Comparison of ENCODE assay signal across 8 mouse cellular contexts in genomic region chr17:44778141-44778540, GRCm38 (mm10). TPM values are rescaled to one million over a fixed set of nuclear protein-coding genes. Genes with fewer than 3 reads are reported as not detected.
A peak's percentile ranks its signal among the peaks of the same experiment; 100 is the strongest.
DNase-seq lines count a peak whose midpoint lies in the region; ATAC-seq and TF ChIP-seq lines count a peak whose summit lies in the region.

No protein-coding gene starts in this region.

- no peak for TF ChIP-seq CTCF in heart, adult 2 months (IDR thresholded peaks at IDR 0.05)
- TF ChIP-seq CTCF in E14TG2a.4 (conservative IDR thresholded peaks at IDR 0.05; ENCODE audit: low read length): no peak
- TF ChIP-seq CTCF in forebrain, postnatal 0 days (IDR thresholded peaks at IDR 0.05; ENCODE audit: low read depth): no peak

- no peak overlapping the region for H3K9ac ChIP-seq in heart, embryonic 11.5 days (ENCODE audit: low read depth, low read length)
- no peak overlapping the region for H3K9ac ChIP-seq in heart, adult 2 months (ENCODE audit: low read depth, low read length)
- H3K9ac ChIP-seq in forebrain, postnatal 0 days: peak overlapping the region; percentile 96; the same call in 1 of the 2 replicates

- H3K27ac ChIP-seq in heart, embryonic 11.5 days (ENCODE audit: low read depth, low read length): no peak overlapping the region
- H3K27ac ChIP-seq in heart, adult 2 months: no peak overlapping the region; the same call in 1 of the 2 replicates
- H3K27ac ChIP-seq in forebrain, postnatal 0 days (ENCODE audit: low read depth, low read length): no peak overlapping the region
- peak overlapping the region; percentile 99; the same call in 1 of the 2 replicates for H3K27ac ChIP-seq in midbrain, embryonic 10.5 days (replicated peaks)

- no peak for TF ChIP-seq EP300 in heart, adult 2 months (IDR thresholded peaks at IDR 0.05; ENCODE audit: insufficient read depth, low read depth, low read length)

- H3K27me3 ChIP-seq in heart, embryonic 11.5 days (ENCODE audit: control insufficient read depth, insufficient read depth, low read length): no peaks in the 10 kb centered on the region
- no peaks in the 10 kb centered on the region for H3K27me3 ChIP-seq in heart, adult 2 months (ENCODE audit: control insufficient read depth, insufficient read depth, low read length)
- no peaks in the 10 kb centered on the region for H3K27me3 ChIP-seq in E14TG2a.4 (ENCODE audit: insufficient read depth, low read length)
- no peaks in the 10 kb centered on the region for H3K27me3 ChIP-seq in forebrain, postnatal 0 days (ENCODE audit: insufficient read depth, low read length)
- H3K27me3 ChIP-seq in midbrain, embryonic 10.5 days (ENCODE audit: low read depth, poor library complexity, severe bottlenecking): no peaks in the 10 kb centered on the region

- H3K4me3 ChIP-seq in heart, embryonic 11.5 days (ENCODE audit: low read depth, low read length): peak overlapping the region; percentile 83
- H3K4me3 ChIP-seq in heart, adult 2 months: no peak overlapping the region; the same call in 1 of the 2 replicates
- peak overlapping the region; percentile 84 for H3K4me3 ChIP-seq in E14TG2a.4 (replicated peaks; ENCODE audit: low read length)
- peak overlapping the region; percentile 89 for H3K4me3 ChIP-seq in forebrain, postnatal 0 days (ENCODE audit: low read depth, low read length)
- H3K4me3 ChIP-seq in midbrain, embryonic 10.5 days: peak overlapping the region; percentile 93

- DNase-seq in heart, adult 2 months: no peak
- DNase-seq in forebrain, postnatal 0 days: no peak
- DNase-seq in midbrain, embryonic 10.5 days (ENCODE audit: low spot score): no peak
- no peak for DNase-seq in urinary bladder, postnatal 36 days (ENCODE audit: low spot score in 2 of 2)
- DNase-seq in layer of hippocampus, adult 11-12 months (ENCODE audit: low spot score): no peak
- DNase-seq in embryo, embryonic 10.5 days (ENCODE audit: low spot score): no peak

- no peak for ATAC-seq in heart, embryonic 11.5 days (replicated peaks; ENCODE audit: insufficient number of reproducible peaks, low FRiP score, low TSS enrichment)
- ATAC-seq in forebrain, postnatal 0 days: no peak

- TF ChIP-seq POLR2A in heart, adult 2 months (IDR thresholded peaks at IDR 0.05; ENCODE audit: insufficient read depth, low read depth, low read length): no peak

- H3K79me2 ChIP-seq in heart, adult 2 months (replicated peaks; ENCODE audit: control insufficient read depth, insufficient read depth, low read length): no peaks in the 10 kb centered on the region

- H3K4me1 ChIP-seq in heart, embryonic 11.5 days (ENCODE audit: control insufficient read depth, insufficient read depth, low read length): 0 out of 2 replicates have a peak, but pooled peaks cover 5% of the 10 kb centered on the region
- no peaks in the 10 kb centered on the region for H3K4me1 ChIP-seq in heart, adult 2 months (ENCODE audit: control insufficient read depth, insufficient read depth, low read length)
- peaks cover 20% of the 10 kb centered on the region for H3K4me1 ChIP-seq in E14TG2a.4 (replicated peaks; ENCODE audit: low read depth, low read length)
- no peaks in the 10 kb centered on the region; the same call in 1 of the 2 replicates for H3K4me1 ChIP-seq in forebrain, postnatal 0 days (ENCODE audit: insufficient read depth)
- peaks cover 13% of the 10 kb centered on the region for H3K4me1 ChIP-seq in midbrain, embryonic 10.5 days

- peak overlapping the region; percentile 67 for H3K4me2 ChIP-seq in heart, embryonic 11.5 days
- peak overlapping the region; percentile 65 for H3K4me2 ChIP-seq in forebrain, postnatal 0 days (ENCODE audit: low read depth)

- H3K36me3 ChIP-seq in heart, embryonic 11.5 days (ENCODE audit: control insufficient read depth, insufficient read depth, low read length): no peaks in the 10 kb centered on the region
- no peaks in the 10 kb centered on the region for H3K36me3 ChIP-seq in heart, adult 2 months (ENCODE audit: control insufficient read depth, insufficient read depth, low read length)
- no peaks in the 10 kb centered on the region for H3K36me3 ChIP-seq in E14TG2a.4 (ENCODE audit: insufficient read depth, low read length)
- no peaks in the 10 kb centered on the region for H3K36me3 ChIP-seq in forebrain, postnatal 0 days (ENCODE audit: insufficient read depth)
- H3K36me3 ChIP-seq in midbrain, embryonic 10.5 days: no peaks in the 10 kb centered on the region

- H3K9me3 ChIP-seq in heart, embryonic 11.5 days (replicated peaks; ENCODE audit: control insufficient read depth, low read length): no peaks in the 10 kb centered on the region
- H3K9me3 ChIP-seq in E14TG2a.4 (ENCODE audit: low read length): no peaks in the 10 kb centered on the region
- no peaks in the 10 kb centered on the region for H3K9me3 ChIP-seq in forebrain, postnatal 0 days (ENCODE audit: low read length)
- no peaks in the 10 kb centered on the region; the same call in 1 of the 2 replicates for H3K9me3 ChIP-seq in midbrain, embryonic 10.5 days (replicated peaks)

- 79% methylated on average over 5 of the region's 5 CpGs for WGBS in heart, embryonic 11.5 days (ENCODE audit: insufficient replicate concordance)
- WGBS in heart, adult 2 months: 61% methylated on average over 5 of the region's 5 CpGs
- 52% methylated on average over 5 of the region's 5 CpGs for WGBS in forebrain, postnatal 0 days
- 79% methylated on average over 5 of the region's 5 CpGs for WGBS in midbrain, embryonic 10.5 days

- intact Hi-C loops in heart, adult 2 months (cut with DNase I): loop anchor here (10.0 kb wide), 1 partner anchor 513 kb away; no protein-coding TSS in a partner anchor

RNA-seq across cellular contexts. Expression of gene Supt3, which starts 1.2 kb away (rescaled TPM):
- 22.4 and 22.8 TPM in 2 replicates for polyA plus RNA-seq in heart, embryonic 11.5 days (2014; fragmentation: Nextera tagmentation; extraction: Ambion mirVana)
- total RNA-seq in heart, adult 2 months (2021): 10 to 100 TPM; 13.2 to 16.0 TPM
- polyA plus RNA-seq in heart, adult 2 months (2012; rRNA removed): 4.7 and 5.1 TPM in 2 replicates
- 3.2 and 5.5 TPM in 2 replicates for total RNA-seq in forebrain, postnatal 0 days (2014; rRNA removed)
- 20.5 and 24.5 TPM in 2 replicates for polyA plus RNA-seq in forebrain, postnatal 0 days (2015; fragmentation: Nextera tagmentation; extraction: Ambion mirVana)
- polyA plus RNA-seq in midbrain, embryonic 10.5 days (2016; fragmentation: Nextera tagmentation; extraction: Ambion mirVana): 23.4 and 26.0 TPM in 2 replicates

RNA-seq across cellular contexts. Expression of gene Runx2, which starts 36.5 kb away (rescaled TPM):
- polyA plus RNA-seq in heart, embryonic 11.5 days (2014; fragmentation: Nextera tagmentation; extraction: Ambion mirVana): 0.62 TPM in 2 replicates
- under 1 TPM; 0.41 to 0.76 TPM for total RNA-seq in heart, adult 2 months (2021)
- polyA plus RNA-seq in heart, adult 2 months (2012; rRNA removed): 0.26 and 0.57 TPM in 2 replicates
- total RNA-seq in forebrain, postnatal 0 days (2014; rRNA removed): 0.85 and 5.7 TPM in 2 replicates
- polyA plus RNA-seq in forebrain, postnatal 0 days (2015; fragmentation: Nextera tagmentation; extraction: Ambion mirVana): 0.77 and 0.86 TPM in 2 replicates
- polyA plus RNA-seq in midbrain, embryonic 10.5 days (2016; fragmentation: Nextera tagmentation; extraction: Ambion mirVana): 0.17 and 0.24 TPM in 2 replicates
